Mouse (Mus musculus) myocyte (in vitro differentiated cells): Measurements from ENCODE around the gene Lsm12.

Experiments used
- CEBPB ChIP-seq: IDR thresholded peaks from 2 replicates; pipeline ENCODE4 v1.6.1; 2011; ENCODE audit warnings: mild to moderate bottlenecking, moderate library complexity; ENCODE audit not compliant: poor library complexity, insufficient read depth, severe bottlenecking
- MAX ChIP-seq: IDR thresholded peaks from one replicate; pipeline ENCODE4 v1.6.1; 2011; ENCODE audit warnings: low read depth, mild to moderate bottlenecking, control low read depth
- MYOD1 ChIP-seq, 3 experiments: IDR thresholded peaks; one replicate each; pipeline ENCODE4 v1.6.1; 2011; ENCODE audit warnings: control low read depth in 2 of 3, low read depth in 2 of 3, mild to moderate bottlenecking in 2 of 3, moderate library complexity in 1 of 3; ENCODE audit not compliant: insufficient read length in 2 of 3, control insufficient read depth in 1 of 3
- POLR2A ChIP-seq: IDR thresholded peaks from one replicate; pipeline ENCODE4 v1.6.1; 2011; ENCODE audit warnings: low read depth, mild to moderate bottlenecking, control low read depth, moderate library complexity; ENCODE audit not compliant: insufficient read length
- TCF12 ChIP-seq: IDR thresholded peaks from one replicate; pipeline ENCODE4 v1.6.1; 2011; ENCODE audit warnings: mild to moderate bottlenecking, control low read depth; ENCODE audit not compliant: poor library complexity, insufficient read depth, severe bottlenecking

DNA sequence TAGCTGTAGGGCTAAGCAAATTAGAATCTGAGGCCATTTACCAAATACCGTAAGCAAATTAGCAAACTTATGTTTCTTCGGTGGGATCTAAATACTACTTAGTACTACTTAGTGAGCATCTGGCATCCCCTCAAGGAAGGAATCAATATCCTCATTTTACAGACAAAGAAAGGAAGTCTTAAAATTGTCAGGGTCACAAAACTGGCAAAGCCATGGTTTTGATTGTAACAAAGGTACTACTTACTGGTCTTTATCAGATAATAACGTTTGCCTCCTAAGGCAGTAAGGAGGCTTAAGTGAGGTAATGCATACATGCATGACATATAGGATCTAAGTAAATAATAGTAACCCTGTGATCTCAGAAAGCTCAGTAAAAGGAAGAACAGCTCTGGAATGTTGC, 581 bp upstream of the Lsm12 start:
- no peak for TF ChIP-seq POLR2A
- no peak for TF ChIP-seq MYOD1 (IDR thresholded peaks at IDR 0.05; ENCODE audit: control insufficient read depth in 1 of 3, insufficient read length in 2 of 3, low read depth in 2 of 3)
- no peak for TF ChIP-seq TCF12
- no peak for TF ChIP-seq MAX
- no peak for TF ChIP-seq CEBPB
